Mouse (Mus musculus) heart, postnatal 4 days (tissue): Measurements from ENCODE around the gene Zfp950. TPM values are rescaled to one million over a fixed set of nuclear protein-coding genes. Genes with fewer than 3 reads are reported as not detected.

Experiments
- DNase-seq: peaks from one replicate; pipeline ENCODE4 v3.0.0; 2021
- total RNA-seq, 2 experiments: library from RNA; stranded (reverse); gene quantifications; 2 replicates each; pipeline ENCODE4 v1.2.3; 2021

The Zfp950 gene
- total RNA-seq, 2 experiments from 2014 or later = 18.8 to 19.1 TPM

- no peak for DNase-seq
Observed at GRCm38 (mm10) chr19:61056783-61057410, 83.7 kb downstream of the Zfp950 start.

DNA sequence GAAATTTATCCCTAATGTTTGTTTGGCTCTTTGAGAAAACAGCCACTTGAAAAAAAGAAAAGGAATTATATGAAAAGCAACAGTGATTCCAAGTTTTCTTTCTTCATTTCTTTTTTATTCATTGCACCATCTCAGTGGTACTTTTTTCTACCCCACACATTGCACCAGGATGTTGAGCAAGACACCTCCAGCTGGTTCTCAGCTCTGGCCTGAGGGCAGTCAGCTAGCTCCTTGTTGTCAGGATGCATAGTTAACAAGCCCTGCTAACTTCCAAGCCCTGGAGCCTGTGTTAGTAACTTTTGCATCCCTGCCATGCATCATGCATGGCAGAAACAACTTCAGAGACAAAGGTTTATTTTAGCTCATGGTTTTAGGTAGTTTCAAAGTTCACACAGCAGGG, 87.9 kb downstream of the Zfp950 start:
- DNase-seq = no peak

DNA sequence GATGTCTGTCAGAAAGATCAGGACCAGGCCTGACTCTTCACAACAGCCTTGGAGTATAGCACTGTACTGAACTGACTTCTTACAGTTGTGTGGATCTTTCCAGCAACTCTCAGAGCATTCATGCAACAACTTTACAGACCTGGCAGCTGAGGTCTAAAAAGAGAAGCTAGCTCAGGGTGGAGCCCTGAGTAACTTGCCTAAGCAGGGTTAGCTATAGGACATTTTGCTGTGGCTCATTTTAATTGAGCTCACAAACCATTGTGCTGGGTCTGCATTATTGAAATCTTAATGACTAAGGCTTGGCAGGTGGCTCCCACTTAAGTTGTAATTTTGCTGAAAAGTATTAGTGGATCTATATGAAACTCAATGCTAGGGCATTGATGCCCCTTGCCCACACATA, 88.6 kb downstream of the Zfp950 start:
- no peak for DNase-seq

DNA sequence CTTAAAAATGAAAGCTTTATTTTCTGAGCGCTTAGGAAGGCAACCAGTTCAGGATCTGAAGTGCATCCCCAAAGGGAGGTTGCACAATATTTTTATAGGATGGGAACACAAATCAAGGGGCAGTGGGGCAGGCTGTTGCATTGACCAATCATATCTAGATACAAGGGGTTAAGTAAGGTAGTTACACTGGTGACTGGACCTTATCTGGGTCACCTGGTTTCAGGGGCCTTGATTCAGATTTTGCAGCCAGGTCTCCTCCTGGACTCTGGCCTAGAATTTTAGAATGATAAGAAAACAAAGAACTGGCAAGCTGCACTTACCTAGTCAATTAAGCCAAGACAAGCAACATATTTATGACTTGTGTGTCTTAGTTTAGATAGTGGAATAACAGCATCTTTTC, 89.5 kb downstream of the Zfp950 start:
- DNase-seq = no peak

DNA sequence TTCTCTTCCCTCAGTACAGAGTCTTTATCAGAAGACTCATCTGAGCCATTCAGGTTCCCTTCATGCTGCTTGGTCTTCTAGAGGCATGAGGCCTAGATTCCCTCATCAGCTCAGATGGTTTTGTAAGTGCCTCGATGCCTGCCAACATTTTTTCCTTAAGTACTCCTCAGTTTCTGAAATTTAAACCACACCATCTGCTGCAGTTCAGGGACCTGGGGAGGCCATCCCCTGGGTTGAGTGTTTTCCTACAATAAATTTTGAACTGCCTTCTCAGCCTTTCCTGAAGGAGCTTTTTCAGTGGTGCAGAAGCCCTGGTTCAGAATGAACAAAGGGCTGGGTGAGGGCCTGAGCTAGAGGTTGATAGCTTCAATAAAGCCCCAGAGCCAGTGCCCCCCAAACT, 91.2 kb downstream of the Zfp950 start:
- no peak for DNase-seq

GRCm38 (mm10) chr19:61048646-61049045, 92.0 kb downstream of the Zfp950 start:
- no peak for DNase-seq

GRCm38 (mm10) chr19:61039151-61039550, 101.5 kb downstream of the Zfp950 start:
- DNase-seq = no peak

DNA sequence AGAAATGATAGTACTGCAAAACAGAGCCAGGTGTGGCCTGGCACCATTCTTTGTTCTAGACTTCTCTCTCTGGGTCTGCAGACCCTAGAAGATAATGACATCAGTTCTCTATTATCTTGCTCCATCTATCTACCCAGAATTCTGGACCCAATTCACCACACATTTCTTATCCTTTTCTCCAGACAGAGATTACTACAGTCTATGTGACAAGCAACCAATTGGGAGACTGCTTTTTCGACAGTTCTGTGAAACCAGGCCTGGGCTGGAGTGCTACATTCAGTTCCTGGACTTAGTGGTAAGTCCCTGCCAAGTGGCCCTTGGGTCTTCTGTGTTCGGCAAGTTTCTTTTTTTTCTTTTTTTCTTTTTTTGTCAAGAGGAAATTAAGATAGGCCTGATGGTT, 109.1 kb downstream of the Zfp950 start:
- no peak for DNase-seq

- DNase-seq = peak; percentile 7
Observed at GRCm38 (mm10) chr19:61021939-61022566, 118.6 kb downstream of the Zfp950 start.

DNA sequence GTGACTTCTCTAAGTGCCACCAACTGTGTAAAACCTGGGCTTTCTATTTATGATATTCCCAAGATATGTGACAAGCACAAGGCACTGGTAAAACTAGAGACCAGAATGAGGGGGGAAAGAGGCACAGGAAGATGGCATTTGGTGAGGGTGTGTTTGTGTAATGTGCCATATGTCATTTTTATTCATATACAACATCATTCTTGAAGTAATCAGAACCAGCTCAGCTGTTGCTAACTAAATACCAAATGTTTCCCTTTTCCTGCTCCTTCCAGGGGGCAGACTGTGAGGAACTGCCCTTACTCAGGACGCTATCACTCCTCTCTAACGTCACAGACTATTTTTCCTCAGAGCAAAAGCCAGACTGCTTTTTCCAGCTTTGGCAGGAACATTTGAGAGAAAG, 119.1 kb downstream of the Zfp950 start:
- DNase-seq = no peak

GRCm38 (mm10) chr19:61017477-61018266, 123.0 kb downstream of the Zfp950 start:
- no peak for DNase-seq

DNA sequence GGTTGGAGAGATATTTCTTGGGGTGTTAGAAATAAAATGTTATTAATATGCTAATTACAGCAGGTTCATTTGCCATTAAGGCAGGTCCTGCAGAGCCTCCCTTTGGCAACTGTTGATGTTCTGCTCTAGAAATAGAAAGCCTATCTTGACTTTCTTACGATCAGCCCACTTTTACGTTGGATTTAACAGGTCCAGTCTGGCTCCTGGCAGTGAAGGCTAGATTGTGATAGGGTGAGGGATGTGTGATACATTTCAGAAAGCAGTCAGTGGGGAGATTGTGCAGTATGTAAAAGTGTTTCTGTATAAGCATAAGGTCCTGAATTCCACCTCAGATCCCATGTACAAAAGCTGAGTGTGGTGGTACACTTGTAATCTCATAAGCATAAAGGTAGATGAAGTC, 131.4 kb downstream of the Zfp950 start:
- peak; percentile 16 for DNase-seq

Other genes starting within 250 kb of the Zfp950 start
- gene Gm7102, start 35.5 kb upstream of the Zfp950 start, total RNA-seq = under 1 TPM in 1 of 2 experiments, not detected in 1; 0.45 TPM
- gene Gm6020, start 43.0 kb upstream of the Zfp950 start, total RNA-seq = not detected
- 10 to 100 TPM; 15.0 to 17.5 TPM for gene Csf2ra, start 87.6 kb upstream of the Zfp950 start, total RNA-seq
- not detected for gene Gm21060, start 156.2 kb upstream of the Zfp950 start, total RNA-seq